Mouse (Mus musculus) adrenal gland, adult (tissue): ENCODE data around the gene Gpd2.

Experiments used
- DNase-seq, 2 experiments: peaks; one replicate each; pipeline ENCODE4 v3.0.0; 2022 to 2023; ENCODE audit warnings: low spot score in 1 of 2; ENCODE audit not compliant: inconsistent age in 2 of 2

The Gpd2 gene

DNA sequence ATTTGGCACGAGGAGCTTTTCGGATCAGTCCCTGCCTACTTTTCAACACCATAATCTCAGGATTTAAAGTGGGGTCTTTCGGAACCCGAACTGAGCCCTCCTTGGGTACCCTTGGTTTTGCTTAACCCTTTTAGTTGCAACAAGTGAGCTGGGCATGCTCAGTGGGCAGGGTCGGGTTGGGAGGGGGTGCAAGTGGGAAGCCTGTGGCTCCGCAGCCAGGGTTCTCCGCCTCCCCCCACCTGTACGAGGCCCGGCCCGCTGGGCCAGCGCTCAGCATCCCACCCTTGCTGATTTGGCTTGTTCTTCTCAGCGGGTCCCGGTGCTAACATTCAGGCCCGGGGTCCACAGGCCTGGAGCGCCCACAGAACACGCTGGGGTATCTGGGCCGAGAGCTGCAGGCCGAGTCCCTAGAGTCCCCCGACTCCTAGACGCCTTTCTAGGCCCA is at the start of gene Gpd2:
Gene Gpd2, plus strand, starts transcription at position 161 of the 445 bp plus-strand sequence.
- no peak for DNase-seq

DNA sequence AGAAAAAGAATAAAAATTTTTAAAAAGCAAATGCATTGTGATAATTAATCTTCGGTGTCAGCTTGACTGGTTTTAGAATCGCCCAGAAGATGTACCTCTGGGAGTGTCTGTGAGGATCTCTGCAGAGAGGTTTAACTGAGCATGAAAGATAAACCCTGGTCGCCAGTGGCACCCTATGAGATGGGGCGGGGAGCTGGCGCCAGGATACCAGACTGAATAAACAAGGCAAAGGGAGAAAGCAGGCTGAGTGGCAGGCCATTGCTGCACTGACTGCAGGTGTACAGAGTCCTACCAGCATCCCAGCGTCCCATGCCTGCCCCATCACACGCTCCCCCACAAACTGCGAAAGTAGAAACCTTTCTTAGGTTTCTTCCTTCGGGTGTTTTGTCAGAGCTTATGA is 49.2 kb upstream of the Gpd2 start:
- DNase-seq, result no peak

DNA sequence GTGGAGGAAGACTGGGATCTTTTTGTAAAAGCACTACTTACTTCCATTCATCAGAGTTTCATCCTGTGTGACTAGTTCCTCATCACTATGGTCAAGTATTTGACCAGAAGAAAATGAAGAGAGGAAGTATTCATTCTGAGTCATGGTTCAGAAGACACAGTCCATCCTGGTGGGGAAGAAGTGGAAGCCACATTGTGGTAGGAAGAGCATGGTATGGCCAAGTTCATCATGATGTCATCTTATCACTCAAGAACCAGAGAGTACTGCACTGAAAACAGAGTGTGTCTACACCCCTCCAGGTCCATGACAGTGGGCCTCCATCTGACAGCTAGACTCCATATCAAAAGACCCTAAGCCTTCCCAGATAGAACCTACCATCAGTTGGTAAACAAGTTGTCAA is 46.6 kb upstream of the Gpd2 start:
- DNase-seq, result no peak

DNA sequence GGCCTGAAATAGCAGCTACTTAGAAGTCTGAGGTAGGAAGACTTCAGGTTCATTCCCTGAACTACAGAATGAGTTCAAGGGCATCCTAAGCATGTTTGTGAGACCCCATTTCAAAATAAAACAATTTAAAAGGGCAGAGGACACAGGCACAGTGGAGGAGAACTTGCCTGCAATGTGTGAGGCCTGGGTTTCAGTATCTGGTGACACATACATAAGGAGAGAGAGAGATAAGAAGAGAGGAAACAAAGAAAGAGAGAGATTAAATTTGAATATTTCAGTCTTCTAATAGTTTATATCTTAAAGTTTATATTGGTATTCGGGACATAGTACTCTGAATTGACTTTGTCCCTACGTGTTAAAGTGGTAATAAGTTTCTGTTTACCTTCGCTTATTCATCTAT is 38.4 kb upstream of the Gpd2 start:
- DNase-seq, result no peak

DNA sequence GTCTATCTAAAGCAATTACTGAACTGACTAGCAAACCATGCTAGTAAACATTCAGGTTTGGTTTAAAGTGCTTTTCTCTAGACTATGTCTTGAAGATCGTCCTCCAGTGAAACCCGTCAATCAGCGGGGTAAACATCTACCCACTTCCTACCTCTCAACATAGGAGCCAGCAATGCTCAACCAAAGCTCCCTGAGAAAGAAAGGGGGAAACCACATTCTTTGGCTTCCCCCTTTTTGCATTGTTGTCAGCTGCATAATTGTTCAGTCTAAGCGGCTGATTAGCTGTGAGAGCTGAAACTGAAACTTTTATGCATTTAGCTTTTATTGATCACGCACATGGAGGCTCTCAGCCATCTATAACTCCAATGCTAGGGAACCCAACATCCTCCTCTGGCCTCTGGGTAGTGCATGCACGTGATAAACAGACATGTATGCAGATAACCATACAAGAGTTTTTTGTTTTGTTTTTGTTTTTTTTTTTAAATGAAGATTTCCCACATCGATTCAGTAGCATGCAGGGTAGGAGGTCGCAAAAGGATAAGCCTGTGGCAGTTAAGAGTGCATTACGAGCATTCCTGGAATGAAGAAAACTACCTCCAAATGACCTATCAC is 28.9 kb upstream of the Gpd2 start:
- DNase-seq, result no peak

DNA sequence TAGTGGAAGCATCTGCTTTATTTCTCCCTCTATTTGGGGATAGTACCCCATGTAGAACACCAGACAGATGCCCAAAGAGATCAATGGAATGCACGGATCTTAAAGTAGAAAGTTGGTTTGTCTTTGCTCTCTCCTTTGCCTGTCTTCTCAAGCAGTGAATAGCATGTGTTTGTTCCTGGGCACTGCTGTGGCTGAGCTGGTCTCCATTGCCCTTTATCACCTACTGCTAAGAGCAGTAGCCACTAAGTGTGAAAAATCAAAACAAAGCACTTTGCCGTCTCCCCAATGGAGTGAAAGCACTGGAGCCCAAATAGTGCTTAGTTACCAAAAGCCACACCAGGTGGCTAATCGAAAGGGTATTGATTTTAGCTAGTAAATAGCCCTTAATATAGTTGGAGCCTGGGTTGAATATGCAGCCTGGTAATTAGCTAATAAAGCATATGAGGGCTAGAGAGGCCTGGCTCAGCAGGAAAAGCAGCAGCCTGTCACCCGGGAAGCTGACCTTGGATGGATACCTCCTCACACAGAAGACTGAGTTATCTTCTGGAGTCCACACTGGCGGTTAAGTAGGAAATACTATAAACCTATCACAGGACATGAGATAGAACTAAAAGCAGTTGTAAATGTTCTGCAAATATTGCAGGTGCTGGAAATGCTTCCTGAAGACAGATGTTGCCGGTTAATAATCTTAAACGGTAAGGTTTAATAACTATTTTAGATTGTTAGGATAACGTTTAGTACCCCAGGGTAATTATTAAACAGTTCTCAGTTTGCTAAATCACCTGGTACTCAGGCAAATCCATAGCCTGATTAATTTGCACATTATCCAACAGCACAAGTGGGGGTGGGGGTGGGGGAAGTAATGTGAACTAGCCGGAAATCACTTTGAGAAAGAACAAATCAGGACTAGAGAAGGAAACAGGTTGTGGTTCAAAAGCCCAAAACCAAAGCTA is 26.1 kb upstream of the Gpd2 start:
- no peak for DNase-seq

DNA sequence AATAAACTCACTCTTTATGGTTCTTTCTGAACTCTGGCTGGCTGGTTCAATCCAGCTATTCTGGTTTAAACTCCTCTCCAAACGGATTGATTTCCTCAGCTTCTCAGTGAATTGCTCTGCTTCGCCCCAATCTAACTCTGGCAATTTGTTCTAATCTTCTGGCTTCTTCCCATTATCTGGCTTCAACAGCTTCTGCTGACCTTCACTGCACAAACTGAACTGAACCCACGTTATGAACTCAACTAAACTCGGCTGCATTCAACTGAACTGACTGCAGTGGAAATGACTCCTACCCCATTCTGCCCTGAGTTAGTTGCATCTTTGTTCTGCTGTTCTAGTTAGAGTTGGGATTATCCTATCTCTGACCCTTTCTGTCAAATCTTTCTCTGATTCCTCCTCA is 24.1 kb upstream of the Gpd2 start:
- DNase-seq, result no peak

DNA sequence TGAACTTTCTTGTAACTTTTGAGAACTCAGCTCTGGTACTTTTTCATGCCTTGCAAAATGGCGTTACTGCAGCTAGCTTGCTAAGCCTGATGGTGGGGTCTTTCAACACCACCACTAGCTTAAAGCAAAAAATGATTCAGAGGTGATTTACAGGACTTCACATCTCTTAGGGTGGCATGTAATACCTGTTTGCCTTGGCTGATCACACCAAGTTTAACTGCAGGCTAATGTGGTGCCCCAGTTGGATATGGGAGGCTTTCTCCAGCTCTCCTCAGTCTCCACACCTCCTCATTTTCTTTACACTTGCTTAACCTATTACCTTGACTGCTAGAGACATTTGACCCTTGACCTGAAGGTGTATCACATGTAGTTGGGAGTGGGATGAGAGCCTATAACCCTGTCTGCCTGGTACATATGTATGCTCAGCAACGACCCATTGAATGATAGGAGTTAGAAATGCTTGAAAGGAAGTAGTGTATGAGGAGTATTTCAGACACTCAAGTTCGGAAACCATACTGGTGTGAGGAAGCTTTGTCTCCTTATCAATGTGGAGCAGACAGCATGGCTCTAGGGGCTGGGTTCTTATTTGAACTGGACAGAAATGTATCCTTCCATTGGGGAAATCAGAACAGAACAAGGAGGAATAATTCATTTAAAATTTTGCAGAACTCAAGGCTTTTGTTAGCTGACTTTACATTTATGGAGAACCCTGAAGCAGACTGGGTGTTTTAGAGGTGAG is 14.0 kb upstream of the Gpd2 start:
- no peak for DNase-seq

DNA sequence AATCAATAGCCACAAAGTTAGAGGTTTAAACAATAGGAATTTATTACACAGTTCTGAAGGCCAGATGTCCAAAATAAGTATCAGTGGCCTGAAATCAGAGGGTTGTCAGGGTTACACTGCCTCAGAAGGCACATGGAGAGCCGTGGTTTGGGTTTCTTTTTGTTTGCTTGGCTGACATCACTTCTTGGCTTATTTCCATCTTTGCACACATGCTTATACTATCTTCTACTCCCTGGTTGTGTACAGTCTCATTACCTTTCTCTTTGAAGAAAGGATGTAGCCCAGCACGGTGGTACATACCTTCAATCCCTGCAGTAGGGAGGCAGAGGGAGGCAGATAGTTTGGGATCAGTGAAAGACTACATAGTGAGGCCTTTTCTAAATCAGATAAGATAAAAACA is 12.2 kb upstream of the Gpd2 start:
- DNase-seq, result no peak

DNA sequence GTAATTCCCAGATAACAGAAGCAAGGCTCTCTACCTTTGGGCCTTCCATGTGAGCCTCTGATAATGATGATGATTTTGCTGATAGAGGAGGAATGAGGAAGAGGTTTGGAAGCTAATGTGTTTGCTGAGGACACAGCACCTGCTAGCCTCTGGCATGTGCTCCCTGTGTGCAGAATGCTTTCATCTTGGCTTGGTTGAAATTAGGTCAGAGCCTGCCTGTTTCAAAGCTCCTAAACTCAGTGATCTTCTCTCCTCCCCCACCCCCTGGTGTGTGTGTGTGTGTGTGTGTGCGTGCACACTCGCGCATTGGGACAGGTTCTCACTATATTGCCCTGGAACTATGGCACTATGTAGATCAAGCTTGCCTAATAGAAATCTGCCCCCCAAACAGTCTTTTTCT is 10.0 kb upstream of the Gpd2 start:
- no peak for DNase-seq

DNA sequence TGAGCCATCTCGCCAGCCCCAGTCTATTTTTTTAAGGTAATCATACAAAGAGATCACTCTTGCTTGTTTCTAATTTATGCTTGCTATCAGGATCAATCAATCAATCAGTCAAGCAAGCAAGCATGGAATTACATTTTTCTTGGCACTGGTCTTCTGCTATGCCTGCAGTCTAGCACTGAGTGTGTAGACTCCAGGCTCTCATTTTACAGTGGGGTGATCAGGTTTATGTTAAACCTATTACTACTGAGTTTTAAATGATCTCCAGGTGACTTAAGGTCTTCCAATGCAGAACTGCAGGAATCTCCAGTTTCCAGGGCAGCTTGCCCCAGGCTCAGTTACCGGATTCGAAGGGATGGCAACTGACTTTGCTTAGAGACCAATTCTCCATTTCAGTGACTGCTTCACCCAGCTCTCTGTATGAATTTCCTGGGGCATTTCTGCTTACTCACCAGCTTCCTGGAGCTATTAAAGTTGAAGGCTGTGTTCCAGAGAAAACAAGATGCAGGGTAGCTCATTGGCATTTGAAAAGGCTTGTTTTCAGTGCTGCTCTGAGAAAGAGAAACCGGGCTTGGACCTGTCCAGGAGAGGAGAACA is 7.7 kb upstream of the Gpd2 start:
- no peak for DNase-seq

DNA sequence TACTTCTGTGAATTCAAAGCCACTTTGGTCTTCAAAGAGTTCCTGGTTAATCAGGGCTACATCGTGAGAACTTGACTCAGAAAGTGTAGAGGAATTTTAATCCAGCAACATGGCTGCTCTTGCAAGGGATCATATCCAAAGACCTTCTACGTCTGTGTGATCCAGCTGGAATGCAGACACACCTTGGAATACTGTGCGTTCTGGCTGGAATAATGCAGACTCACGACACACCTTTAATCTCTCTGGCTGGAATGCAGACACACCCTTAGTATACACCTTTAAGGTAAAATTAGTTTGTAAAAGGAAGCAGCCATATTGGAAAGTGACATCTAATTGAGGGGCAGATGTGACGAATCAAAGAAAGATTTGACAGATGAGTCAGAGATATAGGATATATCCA is 6.0 kb upstream of the Gpd2 start:
- no peak for DNase-seq

DNA sequence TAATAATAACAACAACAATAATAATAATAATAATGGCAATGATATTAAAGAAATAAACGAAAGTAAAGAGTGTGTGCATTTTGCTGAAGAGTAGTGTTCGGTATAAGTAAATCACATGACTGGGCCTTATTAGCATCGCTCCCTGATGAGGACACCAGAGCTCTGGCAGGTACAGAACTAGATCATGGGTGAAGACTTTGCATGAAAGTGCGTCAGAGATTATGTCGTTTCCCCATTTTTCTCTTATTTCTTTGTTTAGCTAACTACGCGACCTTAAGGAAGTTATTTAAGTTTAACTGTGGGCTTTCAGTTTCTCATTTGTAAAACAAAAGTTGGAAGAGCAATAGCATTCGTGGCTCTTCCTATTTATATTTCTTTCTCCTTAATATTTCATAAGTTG is 5.1 kb upstream of the Gpd2 start:
- DNase-seq, result no peak

DNA sequence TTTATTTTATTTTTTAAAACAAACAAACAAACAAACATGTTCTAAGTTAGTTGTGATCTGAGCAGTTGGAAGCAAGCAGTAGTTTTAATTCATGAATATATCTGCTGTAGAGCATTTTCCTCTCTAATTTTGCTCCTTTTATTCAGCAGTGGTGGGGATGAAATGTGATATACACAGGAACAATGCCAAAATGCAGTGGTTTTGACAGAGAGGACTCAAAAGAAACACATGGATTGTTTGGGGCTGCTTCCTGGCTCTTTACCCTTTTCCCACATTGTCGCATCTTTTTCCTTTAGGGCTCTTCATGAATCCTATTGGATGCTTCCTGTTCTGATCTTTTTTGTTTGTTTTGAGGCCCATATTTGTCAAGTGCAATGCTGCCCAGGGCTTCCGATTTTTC is 1.2 kb upstream of the Gpd2 start:
- DNase-seq, result no peak

DNA sequence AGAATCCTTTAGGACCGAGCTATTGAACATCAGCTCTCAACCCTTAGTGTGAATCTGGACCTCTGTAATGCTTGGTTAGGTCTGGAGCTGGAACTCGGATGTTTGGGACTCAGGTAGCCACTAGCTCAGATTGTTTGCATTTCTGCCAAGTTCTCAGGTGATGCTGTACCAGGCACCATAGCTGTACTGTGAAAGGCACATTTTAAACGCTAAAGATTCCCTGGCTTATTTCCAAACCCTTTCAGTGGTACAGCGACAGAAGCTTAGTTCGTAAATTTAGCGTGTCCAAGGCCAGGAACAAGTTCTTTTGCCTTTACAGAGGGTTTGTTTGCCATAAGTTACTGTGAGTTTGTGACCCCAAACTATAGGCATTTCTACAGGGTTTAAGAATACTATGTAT is 409 bp upstream of the Gpd2 start:
- no peak for DNase-seq

DNA sequence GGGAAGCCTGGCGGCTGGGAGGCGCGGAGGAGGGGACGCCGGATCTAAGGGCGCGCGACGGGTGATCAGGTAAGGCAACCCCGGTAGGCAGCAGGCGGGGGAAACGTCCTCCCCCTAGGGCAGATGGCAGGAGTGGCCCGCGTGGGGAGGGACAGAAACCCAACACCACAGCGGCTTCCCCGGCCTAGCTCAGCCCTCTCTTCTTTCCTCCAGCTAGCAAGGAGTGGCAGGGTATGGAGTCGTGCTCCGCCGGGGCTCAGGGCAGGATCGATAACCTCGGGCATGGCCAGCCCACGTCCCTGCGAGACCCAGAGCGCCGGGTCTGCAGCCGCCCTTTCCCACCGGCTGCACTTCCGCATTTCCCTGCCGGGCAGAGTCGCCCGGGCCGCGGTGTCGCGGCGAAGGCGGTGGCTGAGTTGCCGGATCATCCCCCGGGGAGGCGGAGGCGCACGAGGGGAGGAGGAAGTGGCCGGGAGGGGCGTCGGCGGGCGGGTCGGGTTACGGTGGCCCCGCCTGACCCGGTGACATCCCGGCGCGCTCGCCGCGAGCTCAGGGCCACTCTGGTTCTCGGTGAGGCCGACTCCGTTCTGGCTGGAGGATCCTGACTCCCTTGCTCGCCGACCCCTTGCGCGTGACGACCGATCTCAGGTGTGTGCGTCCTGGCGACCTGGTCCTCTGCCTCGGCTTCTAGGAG is 632 bp downstream of the Gpd2 start:
- peak; percentile 94 to 97 for DNase-seq

DNA sequence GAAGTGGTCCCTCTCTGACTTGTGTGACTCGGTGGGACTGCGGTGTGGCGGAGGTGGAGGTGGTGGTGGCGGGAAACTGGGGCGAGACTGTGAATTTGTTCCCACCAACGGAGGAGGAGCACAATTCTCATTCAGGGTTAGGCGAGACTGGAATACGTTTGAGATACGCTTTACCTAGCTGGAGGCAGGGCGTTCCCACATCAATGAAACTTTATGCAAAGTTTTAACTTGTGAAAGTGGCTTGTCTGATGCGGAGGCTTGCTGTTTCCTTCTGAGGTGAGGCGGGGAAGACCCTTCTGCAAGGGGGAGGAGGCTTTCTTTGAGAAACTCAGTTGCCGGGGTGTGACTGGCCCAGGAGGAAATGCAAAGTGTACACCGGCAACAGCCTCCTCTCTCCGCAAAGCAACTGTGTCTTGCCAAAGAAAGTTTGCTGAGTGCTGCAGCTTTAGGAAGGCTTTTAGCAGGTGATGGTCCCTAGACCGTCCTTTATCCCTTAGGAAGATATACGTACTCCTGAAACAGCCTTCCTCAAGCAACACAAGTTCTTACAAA is 1.3 kb downstream of the Gpd2 start:
- DNase-seq, result peak in 1 of 2 experiments; percentile 32

DNA sequence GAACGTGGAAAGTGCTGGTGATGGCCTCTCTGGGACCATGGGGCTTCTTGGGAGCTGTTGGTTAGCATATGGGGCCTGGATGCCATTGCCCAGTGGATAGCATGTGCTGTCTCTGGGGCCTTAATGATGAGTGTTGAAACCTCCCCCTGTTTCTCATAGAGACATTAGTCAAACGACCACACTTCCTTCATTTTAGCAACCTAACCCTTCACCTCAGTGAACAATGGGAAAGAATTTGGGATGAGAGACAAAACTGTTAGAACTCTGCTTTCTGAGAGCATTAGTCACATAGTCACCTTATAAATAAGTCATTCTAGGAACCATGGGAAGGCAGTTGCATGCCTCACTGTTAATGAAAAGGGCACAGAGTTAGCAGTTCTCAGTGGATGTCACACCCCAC is 1.9 kb downstream of the Gpd2 start:
- peak in 1 of 2 experiments; percentile 18 for DNase-seq

DNA sequence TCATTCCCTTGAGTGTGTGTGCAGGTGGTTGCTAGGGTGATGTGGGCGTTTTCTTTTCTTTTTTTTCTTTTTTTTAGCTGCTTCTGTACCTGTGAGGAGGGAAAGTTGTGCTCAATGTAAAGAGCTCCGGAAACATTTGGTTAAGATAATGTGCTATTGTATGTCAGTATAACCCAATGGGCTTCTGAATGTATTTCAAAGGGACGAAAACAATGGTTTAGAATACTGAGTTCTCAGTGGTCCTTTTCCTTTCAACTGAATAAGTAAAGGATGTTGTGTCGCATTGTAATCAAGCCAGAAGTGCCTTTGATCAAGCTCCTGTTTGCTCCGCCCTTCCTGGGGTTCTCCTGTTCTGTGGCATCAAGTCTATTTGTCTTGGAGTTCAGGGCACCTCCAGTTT is 6.6 kb downstream of the Gpd2 start:
- DNase-seq, result no peak

DNA sequence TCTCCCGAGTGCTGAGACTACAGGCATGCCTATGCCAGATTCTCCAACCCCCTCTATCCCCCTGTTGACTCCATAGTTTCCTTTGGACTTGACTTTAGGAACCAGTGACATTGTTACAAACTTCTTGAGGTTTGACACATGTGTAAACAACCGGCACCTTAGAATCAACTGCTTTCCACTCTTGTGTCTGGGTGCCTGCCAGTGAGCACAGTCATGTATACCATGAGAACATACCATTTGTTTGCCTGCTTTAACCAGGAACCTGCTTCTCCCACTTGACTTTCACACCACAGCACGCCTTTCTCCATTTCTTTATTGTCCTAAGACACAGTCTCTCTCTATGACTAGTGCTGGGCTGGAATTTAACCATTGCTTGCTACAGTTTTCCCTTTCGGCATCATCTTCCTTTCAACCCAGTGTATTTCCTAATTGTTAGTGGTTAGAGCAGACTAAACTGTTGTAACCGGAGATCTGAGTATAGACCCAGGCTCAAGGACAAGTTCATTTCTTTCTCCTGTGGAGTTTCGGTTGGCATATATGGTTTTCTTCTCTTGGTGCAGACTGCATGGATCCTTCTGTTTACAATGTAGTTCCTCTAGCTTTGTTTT is 8.4 kb downstream of the Gpd2 start:
- no peak for DNase-seq
